Mouse (Mus musculus) brain, embryonic 14.5 days (tissue): ENCODE measurements around the gene Gm281.

ENCODE experiments used
- CTCF ChIP-seq: fragments of 200-500 bp; IDR thresholded peaks from 2 replicates; pipeline ENCODE4 v1.5.1; 2012; ENCODE audit warnings: inconsistent platforms, mild to moderate bottlenecking, moderate library complexity, borderline replicate concordance; ENCODE audit not compliant: insufficient read depth, insufficient read length; ENCODE audit errors: extremely low read depth
- POLR2A ChIP-seq: fragments of 200-500 bp; IDR thresholded peaks from 2 replicates; pipeline ENCODE4 v1.6.1; 2012; ENCODE audit warnings: mild to moderate bottlenecking, inconsistent platforms, borderline replicate concordance; ENCODE audit not compliant: poor library complexity, insufficient read depth, insufficient read length, severe bottlenecking; ENCODE audit errors: extremely low read depth

DNA sequence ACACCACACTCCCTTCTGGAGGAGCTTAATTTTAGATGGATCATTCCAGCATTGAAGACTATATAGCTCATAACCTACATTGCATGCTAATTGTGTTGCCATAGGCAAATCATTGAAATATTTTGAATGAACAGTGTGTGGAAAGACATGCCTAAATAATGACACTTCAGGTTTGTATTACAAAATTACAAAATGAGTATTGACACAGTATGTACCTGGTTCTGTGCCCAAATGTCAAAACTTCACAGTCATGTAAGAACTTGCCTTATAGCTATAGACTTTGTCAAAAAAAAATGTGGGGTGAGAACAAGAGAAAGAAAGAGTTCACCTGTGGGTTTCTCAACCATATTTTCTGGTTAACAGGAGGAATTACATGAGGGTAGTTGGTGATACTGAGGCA, 52.9 kb downstream of the Gm281 start:
- no peak for TF ChIP-seq POLR2A
- no peak for TF ChIP-seq CTCF
